Mouse (Mus musculus) E14TG2a.4 (cell line): Measurements from ENCODE around the gene Plk4.

ENCODE experiments used
- CTCF ChIP-seq: conservative IDR thresholded peaks from 2 replicates; pipeline ENCODE4 v1.5.1; 2014; ENCODE audit warnings: low read length
- POU5F1 ChIP-seq: IDR thresholded peaks from 2 replicates; pipeline ENCODE4 v1.6.1; 2014; ENCODE audit warnings: low read length, borderline replicate concordance

DNA sequence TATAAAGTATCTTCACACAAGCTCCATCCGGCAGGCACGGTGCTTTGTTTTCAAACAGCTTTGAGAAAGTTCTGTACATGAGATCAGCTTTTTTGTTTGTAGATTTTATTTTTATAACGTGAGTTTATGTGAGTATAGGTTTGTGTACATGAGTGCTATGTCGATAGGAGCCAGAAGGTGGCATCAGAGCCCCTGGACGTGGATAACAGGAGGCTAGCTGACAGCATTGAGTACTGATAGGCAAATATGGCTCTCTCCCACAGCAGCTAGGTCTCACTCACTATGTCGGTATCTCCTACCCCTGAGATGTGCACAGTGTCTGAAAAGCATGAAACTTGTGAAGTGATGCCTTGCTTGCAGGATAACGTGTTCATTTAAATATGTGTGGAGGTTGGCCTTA lies 1.3 kb upstream of the Plk4 start:
- TF ChIP-seq CTCF: peak; percentile 60
- TF ChIP-seq POU5F1: no peak
